In genomic region chr5:54001021-54001420, GRCm38 (mm10) we compare ENCODE assay signal across 11 mouse cellular contexts. TPM values are rescaled to one million over a fixed set of nuclear protein-coding genes. Genes with fewer than 3 reads are reported as not detected.
A peak's percentile ranks its signal among the peaks of the same experiment; 100 is the strongest.
DNase-seq lines count a peak whose midpoint lies in the region; ATAC-seq and TF ChIP-seq lines count a peak whose summit lies in the region.
"Had no signal": no experiment of that assay in that cellular context is flagged by ENCODE, and none has a peak within 500 bp of the region (broad histone marks: within the 10 kb centered on the region; RNA-seq: fewer than 3 reads in every experiment).

No protein-coding gene starts in this region.

- TF ChIP-seq CTCF in lung, postnatal 0 days (IDR thresholded peaks at IDR 0.05): no peak
- no peak for TF ChIP-seq CTCF in lung, adult 2 months (IDR thresholded peaks at IDR 0.05; ENCODE audit: insufficient read depth, low read length)

- DNase-seq in hindbrain, embryonic 14.5 days (ENCODE audit: low spot score): no peak
- no peak for DNase-seq in hindbrain, embryonic 11.5 days (ENCODE audit: low spot score)
- peak; percentile 70 for DNase-seq in lung, postnatal 0 days (ENCODE audit: low spot score)
- no peak for DNase-seq in lung, adult 2 months
- no peak for DNase-seq in adrenal gland, adult 2 months
- DNase-seq: cerebellum, adult 9-11 months; layer of hippocampus, adult 9-11 months; left cerebral cortex, postnatal 4 days had no signal

- 80% methylated on average over 5 of the region's 5 CpGs for WGBS in hindbrain, embryonic 14.5 days
- WGBS in hindbrain, embryonic 11.5 days: 82% methylated on average over 5 of the region's 5 CpGs
- 23% methylated on average over 5 of the region's 5 CpGs for WGBS in lung, postnatal 0 days
- 26% methylated on average over 5 of the region's 5 CpGs for WGBS in lung, adult 2 months
- WGBS in intestine, embryonic 15.5 days: 52% methylated on average over 5 of the region's 5 CpGs

- H3K27ac ChIP-seq in hindbrain, embryonic 14.5 days: no peak overlapping the region
- H3K27ac ChIP-seq in hindbrain, embryonic 11.5 days (ENCODE audit: low read depth, low read length): no peak overlapping the region
- no peak overlapping the region for H3K27ac ChIP-seq in lung, postnatal 0 days (ENCODE audit: low read length)
- no peak overlapping the region for H3K27ac ChIP-seq in intestine, embryonic 15.5 days
- H3K27ac ChIP-seq: macrophage had no signal

- no peak for TF ChIP-seq POLR2A in lung, adult 2 months (IDR thresholded peaks at IDR 0.05; ENCODE audit: borderline replicate concordance, extremely low read depth, low read depth, low read length)

- H3K4me3 ChIP-seq in hindbrain, embryonic 14.5 days (replicated peaks; ENCODE audit: low read length): no peak overlapping the region
- no peak overlapping the region for H3K4me3 ChIP-seq in hindbrain, embryonic 11.5 days (ENCODE audit: low read depth, low read length)
- H3K4me3 ChIP-seq in lung, postnatal 0 days (ENCODE audit: low read depth, low read length): peak overlapping the region; percentile 18; the same call in 1 of the 2 replicates
- no peak overlapping the region for H3K4me3 ChIP-seq in lung, adult 2 months (replicated peaks; ENCODE audit: extremely low read depth, low read depth, low read length)
- no peak overlapping the region for H3K4me3 ChIP-seq in intestine, embryonic 15.5 days (replicated peaks)

- no peak for TF ChIP-seq EP300 in lung, postnatal 0 days (IDR thresholded peaks at IDR 0.05)

- ATAC-seq in hindbrain, embryonic 14.5 days (ENCODE audit: low FRiP score): no peak
- ATAC-seq in hindbrain, embryonic 11.5 days (ENCODE audit: low FRiP score): no peak
- ATAC-seq in lung, postnatal 0 days: no peak
- ATAC-seq in intestine, embryonic 15.5 days: no peak
- peak; percentile 8; the same call in 1 of the 2 replicates for ATAC-seq in megakaryocyte progenitor cell, adult 5-6 weeks (replicated peaks; ENCODE audit: poor library complexity)

- peak overlapping the region; percentile 16; the same call in 1 of the 2 replicates for H3K9ac ChIP-seq in hindbrain, embryonic 14.5 days
- H3K9ac ChIP-seq in hindbrain, embryonic 11.5 days (ENCODE audit: low read depth, low read length): no peak overlapping the region
- H3K9ac ChIP-seq in lung, postnatal 0 days (replicated peaks; ENCODE audit: low read depth): no peak overlapping the region
- no peak overlapping the region for H3K9ac ChIP-seq in intestine, embryonic 15.5 days

- no peaks in the 10 kb centered on the region for H3K9me3 ChIP-seq in hindbrain, embryonic 14.5 days (ENCODE audit: control insufficient read depth, low read length)
- H3K9me3 ChIP-seq in hindbrain, embryonic 11.5 days (ENCODE audit: control insufficient read depth, low read length): no peaks in the 10 kb centered on the region
- H3K9me3 ChIP-seq in lung, postnatal 0 days (ENCODE audit: low read length): no peaks in the 10 kb centered on the region
- H3K9me3 ChIP-seq in intestine, embryonic 15.5 days: no peaks in the 10 kb centered on the region

- peaks cover 25% of the 10 kb centered on the region for H3K4me1 ChIP-seq in hindbrain, embryonic 14.5 days (replicated peaks; ENCODE audit: control insufficient read depth, insufficient read depth, low read length)
- no peaks in the 10 kb centered on the region for H3K4me1 ChIP-seq in hindbrain, embryonic 11.5 days (replicated peaks; ENCODE audit: control insufficient read depth, insufficient read depth, low read length)
- peaks cover 7% of the 10 kb centered on the region; the same call in 1 of the 2 replicates for H3K4me1 ChIP-seq in lung, postnatal 0 days (ENCODE audit: insufficient read depth, low read depth, low read length)
- H3K4me1 ChIP-seq in lung, adult 2 months (ENCODE audit: control insufficient read depth, insufficient read depth, low read length): peaks cover 10% of the 10 kb centered on the region
- H3K4me1 ChIP-seq in intestine, embryonic 15.5 days (replicated peaks): peaks cover 3% of the 10 kb centered on the region; the same call in 1 of the 2 replicates

- peak overlapping the region; percentile 15; the same call in 1 of the 2 replicates for H3K4me2 ChIP-seq in hindbrain, embryonic 14.5 days (replicated peaks)
- no peak overlapping the region for H3K4me2 ChIP-seq in hindbrain, embryonic 11.5 days (replicated peaks; ENCODE audit: low read depth, low read length)
- no peak overlapping the region; the same call in 1 of the 2 replicates for H3K4me2 ChIP-seq in lung, postnatal 0 days (replicated peaks; ENCODE audit: low read depth, low read length)
- peak overlapping the region; percentile 12; the same call in 1 of the 2 replicates for H3K4me2 ChIP-seq in intestine, embryonic 15.5 days (replicated peaks)

- no peaks in the 10 kb centered on the region for H3K27me3 ChIP-seq in hindbrain, embryonic 14.5 days (ENCODE audit: control insufficient read depth, insufficient read depth, low read length)
- no peaks in the 10 kb centered on the region for H3K27me3 ChIP-seq in hindbrain, embryonic 11.5 days (ENCODE audit: control insufficient read depth, insufficient read depth, low read length)
- H3K27me3 ChIP-seq in lung, postnatal 0 days (replicated peaks; ENCODE audit: insufficient read depth, low read length): no peaks in the 10 kb centered on the region
- no peaks in the 10 kb centered on the region for H3K27me3 ChIP-seq in intestine, embryonic 15.5 days (replicated peaks)

- H3K36me3 ChIP-seq in hindbrain, embryonic 14.5 days (replicated peaks; ENCODE audit: control insufficient read depth, insufficient read depth): no peaks in the 10 kb centered on the region
- H3K36me3 ChIP-seq in hindbrain, embryonic 11.5 days (ENCODE audit: control insufficient read depth, insufficient read depth, low read length): no peaks in the 10 kb centered on the region
- H3K36me3 ChIP-seq in lung, postnatal 0 days (ENCODE audit: insufficient read depth, low read length): no peaks in the 10 kb centered on the region
- H3K36me3 ChIP-seq in intestine, embryonic 15.5 days: no peaks in the 10 kb centered on the region

RNA-seq across cellular contexts. Expression of gene Stim2, which starts 2.7 kb away (rescaled TPM):
- polyA plus RNA-seq in hindbrain, embryonic 14.5 days (2014; fragmentation: Nextera tagmentation; extraction: Ambion mirVana): 36.2 and 36.4 TPM in 2 replicates
- polyA plus RNA-seq in hindbrain, embryonic 11.5 days (2014; fragmentation: Nextera tagmentation; extraction: Ambion mirVana): 18.5 and 26.8 TPM in 2 replicates
- polyA plus RNA-seq in lung, postnatal 0 days (2015; fragmentation: Nextera tagmentation; extraction: Ambion mirVana): 20.3 and 22.7 TPM in 2 replicates
- 34.2 and 38.7 TPM in 2 replicates for polyA plus RNA-seq in lung, adult 2 months (2012; rRNA removed)
- polyA plus RNA-seq in intestine, embryonic 15.5 days (2015; fragmentation: Nextera tagmentation; extraction: Ambion mirVana): 16.1 and 17.8 TPM in 2 replicates
- total RNA-seq in megakaryocyte progenitor cell, adult 5-6 weeks (2015): 19.6 and 20.6 TPM in 2 replicates
- 20.2 and 21.7 TPM in 2 replicates for total RNA-seq in megakaryocyte progenitor cell, adult 5-6 weeks (2017)
- total RNA-seq in adrenal gland, adult 2 months (2021): 10 to 100 TPM; 23.2 to 38.3 TPM
- 21.6 and 27.2 TPM in 2 replicates for polyA plus RNA-seq in adrenal gland, adult 2 months (2012; rRNA removed)

Comparison
In these comparisons a context has a peak if more than half of its experiments do, and no peak if none do; other contexts are left out.
1. H3K4me2 ChIP-seq: peak in hindbrain, embryonic 14.5 days (single experiment) and intestine, embryonic 15.5 days (single experiment); none in hindbrain, embryonic 11.5 days (single experiment) and lung, postnatal 0 days (single experiment).